Mouse (Mus musculus) midbrain, postnatal 0 days (tissue): Measurements from ENCODE around the gene Hk3. TPM values are rescaled to one million over a fixed set of nuclear protein-coding genes. Genes with fewer than 3 reads are reported as not detected.
A peak's percentile ranks its signal among the peaks of the same experiment; 100 is the strongest.

Experiments
- ATAC-seq: fragments of 200-750 bp; cut with Nextera tagmentation; 2 replicates; pipeline ENCODE4 v1.8.0; 2017; ENCODE audit warnings: moderate number of reproducible peaks, mild to moderate bottlenecking, moderate TSS enrichment, moderate library complexity; ENCODE audit not compliant: low FRiP score
- DNase-seq: peaks from one replicate; pipeline ENCODE4 v3.0.0-alpha.2; 2015; ENCODE audit warnings: low spot score
- H3K27ac ChIP-seq: fragments of 300-500 bp; sonication (generic); 2 replicates; pipeline ENCODE4 v1.5.1; 2014; ENCODE audit warnings: low read depth, mild to moderate bottlenecking, low read length, mixed read lengths
- H3K27me3 ChIP-seq: fragments of 300-500 bp; sonication (generic); 2 replicates; pipeline ENCODE4 v1.6.1; 2014; ENCODE audit warnings: low read length, control low read depth, mixed read lengths; ENCODE audit not compliant: insufficient read depth
- H3K36me3 ChIP-seq: fragments of 300-500 bp; sonication (generic); 2 replicates; pipeline ENCODE4 v1.6.1; 2014; ENCODE audit warnings: low read length, control low read depth, mixed read lengths; ENCODE audit not compliant: insufficient read depth
- H3K4me1 ChIP-seq: fragments of 300-500 bp; sonication (generic); 2 replicates; pipeline ENCODE4 v1.6.1; 2014; ENCODE audit warnings: mild to moderate bottlenecking, control low read depth, antibody characterized with exemption, low read length, mixed read lengths; ENCODE audit not compliant: insufficient read depth
- H3K4me2 ChIP-seq: fragments of 300-500 bp; sonication (generic); 2 replicates; pipeline ENCODE4 v1.6.1; 2014; ENCODE audit warnings: low read depth, mild to moderate bottlenecking, low read length, mixed read lengths; ENCODE audit not compliant: poor library complexity, severe bottlenecking
- H3K4me3 ChIP-seq: fragments of 300-500 bp; sonication (generic); 2 replicates; pipeline ENCODE4 v1.5.1; 2014; ENCODE audit warnings: low read depth, mild to moderate bottlenecking, low read length, moderate library complexity
- H3K9ac ChIP-seq: fragments of 300-500 bp; sonication (generic); replicated peaks from 2 replicates; pipeline ENCODE4 v1.6.1; 2014; ENCODE audit warnings: mild to moderate bottlenecking, low read length, moderate library complexity, mixed read lengths; ENCODE audit not compliant: poor library complexity, severe bottlenecking
- H3K9me3 ChIP-seq: fragments of 300-500 bp; sonication (generic); 2 replicates; pipeline ENCODE4 v1.6.1; 2016; ENCODE audit warnings: low read length, control low read depth
- CTCF ChIP-seq: IDR thresholded peaks from 2 replicates; pipeline ENCODE4 v1.5.1; 2016; ENCODE audit warnings: antibody characterized with exemption, mild to moderate bottlenecking
- WGBS: fragments of 180-500 bp; shearing (Covaris S2); extraction: QIAGEN DNeasy Blood & Tissue Kit; methylation state at CpG from one replicate; pipeline ENCODE4 v1.1.7; 2014; 5-methylcytosine and 5-hydroxymethylcytosine counted together
- polyA plus RNA-seq: library from polyadenylated mRNA; unstranded; fragments of >200 nt; fragmentation: Nextera tagmentation; extraction: Ambion mirVana; gene quantifications from 2 replicates; pipeline ENCODE4 v1.2.1, GENCODE M21; 2015
- total RNA-seq: library from RNA; depleted of rRNA; stranded (reverse); fragments of >200 nt; gene quantifications from 2 replicates; pipeline ENCODE4 v1.2.3, GENCODE M21; 2014

The Hk3 gene
- total and polyA plus RNA-seq, 2 experiments from 2014 or later, result 0.80 to 1.0 TPM

DNA sequence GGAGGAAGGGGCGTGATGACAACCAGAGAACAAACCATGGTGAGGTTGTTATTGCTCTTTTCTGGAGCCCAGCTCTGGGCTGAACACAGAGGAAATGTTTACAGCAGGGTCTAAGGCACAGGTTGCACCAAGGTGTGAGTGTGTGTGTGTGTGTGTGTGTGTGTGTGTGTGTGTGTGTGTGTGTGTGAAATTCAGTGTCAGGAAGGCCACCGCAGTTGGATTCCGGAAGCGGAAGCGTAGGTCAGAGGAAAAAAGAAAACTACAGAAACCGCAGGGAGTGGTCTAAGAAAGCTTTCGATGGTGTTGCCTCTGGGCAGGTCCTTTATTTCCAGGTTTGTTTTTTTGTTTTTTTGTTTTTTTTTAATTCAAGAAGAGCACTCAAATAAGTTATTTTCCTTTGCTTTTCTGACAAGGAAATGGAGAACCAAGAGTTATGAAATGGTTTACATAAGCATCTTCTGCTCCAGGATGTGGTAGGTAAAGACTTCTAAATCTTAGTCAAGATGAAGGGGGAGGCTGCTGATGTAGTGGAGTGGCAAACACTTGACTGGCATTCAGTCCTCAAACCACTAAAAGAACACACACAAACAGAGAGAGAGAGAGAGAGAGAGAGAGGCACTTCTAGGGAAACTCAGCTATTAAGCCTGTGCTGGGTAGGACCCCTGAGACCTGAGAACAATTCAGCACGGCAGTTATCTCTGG lies 3.1 kb downstream of the Hk3 start:
- no peak for ATAC-seq
- WGBS, result 79% methylated on average over 8 of the region's 8 CpGs

DNA sequence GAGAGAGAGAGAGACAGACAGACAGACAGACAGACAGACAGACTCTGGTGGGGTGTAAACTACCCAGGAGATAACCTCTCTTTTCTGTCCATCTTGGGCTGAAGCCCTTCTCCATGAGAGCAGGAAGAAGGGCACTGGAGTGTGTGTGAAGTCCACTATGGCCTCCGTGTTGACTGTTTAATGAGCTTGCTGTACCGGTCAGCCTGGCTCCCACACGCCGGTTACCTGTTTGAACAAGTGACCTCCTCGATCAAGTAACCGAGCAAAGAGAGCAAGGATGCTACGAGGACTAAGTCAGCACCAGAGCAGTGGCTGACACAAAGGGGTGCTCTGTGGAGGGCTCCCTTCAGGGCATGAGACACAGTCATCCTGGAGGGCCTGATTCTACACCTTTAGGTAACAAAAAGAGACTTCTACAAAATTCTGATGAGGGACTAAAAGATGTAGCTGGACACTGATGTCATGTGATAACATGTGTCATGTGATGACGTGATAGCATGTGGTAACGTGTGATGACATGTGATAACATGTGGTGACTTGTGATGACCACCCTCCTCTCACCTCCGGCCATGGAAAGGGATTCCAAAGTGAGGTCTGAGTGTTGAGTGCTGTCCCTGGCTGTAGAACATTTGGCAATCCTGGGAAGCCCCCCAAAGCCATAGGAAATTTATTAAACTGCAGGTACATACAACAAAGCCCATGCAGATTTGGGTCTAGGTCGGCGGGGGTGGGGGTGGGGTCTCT lies 3.9 kb downstream of the Hk3 start:
- Histone ChIP-seq H3K27me3 (no peaks in the 10 kb centered on the region), H3K36me3 (no peaks in the 10 kb centered on the region), H3K9ac (no peak overlapping the region), H3K27ac (no peak overlapping the region), H3K4me3 (no peak overlapping the region), H3K4me2 (no peak overlapping the region), H3K9me3 (no peaks in the 10 kb centered on the region), H3K4me1 (no peaks in the 10 kb centered on the region)
- WGBS, result 86% methylated on average over 12 of the region's 12 CpGs
- no peak for TF ChIP-seq CTCF
- DNase-seq (no peak), ATAC-seq (no peak)

More for the DNA sequence above, 3.1 kb downstream of the Hk3 start:
- no peaks in the 10 kb centered on the region for H3K36me3 ChIP-seq
- no peak overlapping the region for H3K9ac ChIP-seq
- no peak for TF ChIP-seq CTCF
- DNase-seq, result no peak
- H3K4me2 ChIP-seq, result no peak overlapping the region
- H3K4me3 ChIP-seq, result no peak overlapping the region
- H3K4me1 ChIP-seq, result no peaks in the 10 kb centered on the region
- no peaks in the 10 kb centered on the region for H3K9me3 ChIP-seq
- no peaks in the 10 kb centered on the region for H3K27me3 ChIP-seq
- no peak overlapping the region for H3K27ac ChIP-seq

DNA sequence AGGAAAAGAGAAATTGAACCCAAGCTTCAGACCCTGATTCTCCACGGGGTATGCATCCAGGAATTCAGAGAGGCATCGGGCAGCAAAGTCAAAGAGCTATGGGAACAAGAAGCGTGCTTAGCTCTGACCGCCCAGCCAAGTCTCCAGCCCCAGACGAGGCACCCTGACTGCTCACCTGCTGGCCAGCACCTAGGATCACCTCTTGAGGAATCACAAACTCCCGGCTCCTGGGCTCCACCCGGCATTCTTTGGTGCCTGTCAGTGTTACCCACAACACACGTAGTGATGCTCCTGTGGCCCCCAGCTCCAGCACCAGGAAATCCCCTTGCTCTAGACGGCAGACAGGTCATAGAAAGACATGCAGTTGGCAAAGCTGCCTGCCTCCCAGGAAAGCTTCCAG lies 6.7 kb downstream of the Hk3 start:
- 55% methylated on average over 9 of the region's 9 CpGs for WGBS
- H3K27me3 ChIP-seq, result no peaks in the 10 kb centered on the region
- no peaks in the 10 kb centered on the region for H3K4me1 ChIP-seq
- ATAC-seq, result no peak
- no peak for TF ChIP-seq CTCF
- no peaks in the 10 kb centered on the region for H3K36me3 ChIP-seq
- H3K9ac ChIP-seq, result no peak overlapping the region
- no peaks in the 10 kb centered on the region for H3K9me3 ChIP-seq
- no peak overlapping the region for H3K27ac ChIP-seq
- no peak overlapping the region for H3K4me3 ChIP-seq
- no peak for DNase-seq
- H3K4me2 ChIP-seq, result no peak overlapping the region

DNA sequence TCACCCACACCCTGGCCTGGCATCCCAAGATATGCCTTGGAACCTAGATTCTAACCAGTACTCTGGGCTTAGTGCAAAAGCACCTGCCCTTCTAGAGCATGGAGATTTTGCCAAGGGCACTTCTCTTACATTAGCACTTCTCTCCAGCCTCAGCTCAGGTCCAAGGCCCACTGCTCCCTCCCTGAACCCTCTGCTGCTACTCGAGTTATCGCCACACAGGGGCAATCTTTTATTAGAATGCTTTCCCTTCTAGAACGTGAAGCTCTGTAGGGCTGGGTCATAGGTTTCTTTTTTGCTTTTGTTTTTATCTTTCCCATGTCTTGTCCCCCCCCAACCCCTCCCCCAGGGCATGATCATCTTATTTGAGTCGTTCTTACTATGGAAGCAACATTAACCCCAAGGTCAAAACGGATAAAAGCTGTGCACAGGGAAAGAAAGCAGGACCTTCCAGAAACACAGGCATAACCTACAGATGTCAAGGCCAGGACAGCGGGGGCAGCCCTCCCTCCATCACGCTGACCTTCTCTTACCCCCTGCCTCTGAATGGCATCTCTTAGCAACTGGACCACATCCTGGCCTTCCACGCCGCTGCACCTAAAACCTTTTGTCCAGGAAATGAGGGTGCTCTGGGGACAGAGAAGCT lies 7.4 kb downstream of the Hk3 start:
- no peaks in the 10 kb centered on the region for H3K27me3 ChIP-seq
- no peaks in the 10 kb centered on the region for H3K36me3 ChIP-seq
- peak; percentile 65 for TF ChIP-seq CTCF
- H3K4me2 ChIP-seq, result no peak overlapping the region
- DNase-seq (peak; percentile 52), ATAC-seq (no peak)
- 0 out of 2 replicates have a peak, but pooled peaks cover 1% of the 10 kb centered on the region for H3K4me1 ChIP-seq
- no peak overlapping the region for H3K4me3 ChIP-seq
- no peak overlapping the region for H3K27ac ChIP-seq
- H3K9ac ChIP-seq, result no peak overlapping the region
- no peaks in the 10 kb centered on the region for H3K9me3 ChIP-seq
- WGBS, result 25% methylated on average over 9 of the region's 9 CpGs

DNA sequence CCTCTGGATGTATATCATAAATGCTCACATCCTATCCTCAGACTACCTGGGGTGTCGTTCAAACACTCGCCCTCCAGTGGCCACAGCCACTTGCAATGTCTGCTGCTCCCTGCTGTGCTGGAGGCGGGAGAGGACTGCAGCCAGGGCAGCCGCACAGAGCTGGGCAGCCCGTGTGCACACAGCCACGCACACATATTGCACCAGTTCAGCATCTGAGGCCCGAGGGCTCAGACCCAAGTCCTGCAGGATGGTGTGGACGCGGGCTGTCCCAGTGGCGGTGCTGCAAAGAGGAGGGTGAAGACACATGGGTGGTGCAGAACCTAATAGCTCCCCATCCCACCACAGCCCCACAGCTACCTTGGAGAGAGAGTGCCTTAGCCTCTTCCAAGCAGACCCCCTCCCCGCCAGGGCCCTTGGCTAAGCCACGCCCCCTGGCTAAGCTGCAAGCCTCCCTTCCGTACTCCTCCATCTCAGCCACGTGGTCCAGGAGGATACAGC lies 9.2 kb downstream of the Hk3 start:
- no peak overlapping the region for H3K4me2 ChIP-seq
- 3% methylated on average over 12 of the region's 14 CpGs for WGBS
- peaks cover 8% of the 10 kb centered on the region; the same call in 1 of the 2 replicates for H3K4me1 ChIP-seq
- H3K4me3 ChIP-seq, result no peak overlapping the region
- no peak overlapping the region for H3K9ac ChIP-seq
- no peaks in the 10 kb centered on the region for H3K9me3 ChIP-seq
- DNase-seq, result peak; percentile 51
- H3K27ac ChIP-seq, result no peak overlapping the region
- H3K36me3 ChIP-seq, result no peaks in the 10 kb centered on the region
- peak; percentile 17; the same call in 1 of the 2 replicates for ATAC-seq
- peak; percentile 76 for TF ChIP-seq CTCF
- H3K27me3 ChIP-seq, result no peaks in the 10 kb centered on the region
